Mouse (Mus musculus) bone marrow, adult 2 months (tissue): Measurements from ENCODE around the gene Mapkapk3. TPM values are rescaled to one million over a fixed set of nuclear protein-coding genes. Genes with fewer than 3 reads are reported as not detected.
"Not testable (repeated sequence)": the region's sequence is repeated elsewhere in the genome, so short reads cannot be mapped to it uniquely, and the experiment has no call there.

Experiments
- H3K27ac ChIP-seq: fragments of 200-500 bp; 2 replicates; pipeline ENCODE4 v1.5.1; 2012; ENCODE audit warnings: low read depth, mild to moderate bottlenecking, control low read depth, inconsistent platforms, low read length; ENCODE audit not compliant: control insufficient read depth, poor library complexity, insufficient read depth
- H3K4me1 ChIP-seq: fragments of 200-500 bp; 2 replicates; pipeline ENCODE4 v1.6.1; 2011; ENCODE audit warnings: low read length; ENCODE audit not compliant: control insufficient read depth, insufficient read depth
- H3K4me3 ChIP-seq: fragments of 200-500 bp; replicated peaks from 2 replicates; pipeline ENCODE3; 2011; ENCODE audit warnings: mild to moderate bottlenecking, low read depth, low read length, control low read depth; ENCODE audit not compliant: control insufficient read depth
- CTCF ChIP-seq: fragments of 200-500 bp; IDR thresholded peaks from 2 replicates; pipeline ENCODE4 v1.5.1; 2011; ENCODE audit warnings: low read length, control low read depth; ENCODE audit not compliant: control insufficient read depth, insufficient read depth
- POLR2A ChIP-seq: fragments of 200-500 bp; IDR thresholded peaks from 2 replicates; pipeline ENCODE4 v1.6.1; 2011; ENCODE audit warnings: low read depth, mild to moderate bottlenecking, control low read depth, low read length, borderline replicate concordance; ENCODE audit not compliant: control insufficient read depth
- WGBS: fragments of 180-500 bp; shearing (Covaris S2); methylation state at CpG from one replicate; pipeline ENCODE4 v1.1.7; 2018; 5-methylcytosine and 5-hydroxymethylcytosine counted together
- polyA plus RNA-seq: library from polyadenylated mRNA; stranded (reverse); fragments of >200 nt; gene quantifications from 2 replicates; pipeline ENCODE4 v1.2.4, GENCODE M21; 2011; ENCODE audit warnings: low replicate concordance; ENCODE audit not compliant: missing spikeins, insufficient read depth, insufficient read length

Gene Mapkapk3
- polyA plus RNA-seq, 1 experiment = 46.9 TPM

DNA sequence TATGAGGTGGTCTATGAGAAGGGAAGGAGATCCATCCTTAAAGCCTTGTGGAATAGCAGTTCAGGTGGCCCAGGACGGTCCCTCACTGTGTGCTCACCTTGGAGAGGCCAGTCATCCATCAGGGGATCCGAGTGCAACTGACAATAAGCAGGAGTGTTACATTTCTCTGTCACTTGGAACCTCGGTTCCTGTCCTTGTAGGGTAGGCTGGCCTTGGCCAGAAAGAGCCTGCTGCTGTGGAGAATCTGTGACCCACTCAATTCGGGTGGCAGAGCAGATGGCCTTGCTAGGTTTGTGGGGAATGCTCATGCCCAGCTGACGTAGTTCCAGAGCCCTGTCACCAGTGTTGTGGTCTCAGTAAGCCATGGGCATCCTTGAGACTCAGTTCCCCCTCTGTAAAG is 19.9 kb upstream of the Mapkapk3 start:
- Histone ChIP-seq H3K4me1 (peaks cover 17% of the 10 kb centered on the region), H3K27ac (no peak overlapping the region), H3K4me3 (no peak overlapping the region)
- 71% methylated on average over 5 of the region's 5 CpGs for WGBS
- TF ChIP-seq CTCF (no peak), POLR2A (no peak)

- Histone ChIP-seq H3K4me3 (no peak overlapping the region), H3K4me1 (peaks cover 17% of the 10 kb centered on the region), H3K27ac (no peak overlapping the region)
- TF ChIP-seq POLR2A (no peak), CTCF (no peak)
- 78% methylated on average over 9 of the region's 9 CpGs for WGBS
Observed at GRCm38 (mm10) chr9:107309171-107309570, 19.5 kb upstream of the Mapkapk3 start.

- H3K27ac ChIP-seq = peak overlapping the region; percentile 52
- H3K4me3 ChIP-seq = no peak overlapping the region
- peaks cover 17% of the 10 kb centered on the region for H3K4me1 ChIP-seq
- TF ChIP-seq CTCF (no peak), POLR2A (no peak)
- WGBS = 90% methylated on average over 9 of the region's 9 CpGs
Observed at GRCm38 (mm10) chr9:107308346-107309000, 18.8 kb upstream of the Mapkapk3 start.

DNA sequence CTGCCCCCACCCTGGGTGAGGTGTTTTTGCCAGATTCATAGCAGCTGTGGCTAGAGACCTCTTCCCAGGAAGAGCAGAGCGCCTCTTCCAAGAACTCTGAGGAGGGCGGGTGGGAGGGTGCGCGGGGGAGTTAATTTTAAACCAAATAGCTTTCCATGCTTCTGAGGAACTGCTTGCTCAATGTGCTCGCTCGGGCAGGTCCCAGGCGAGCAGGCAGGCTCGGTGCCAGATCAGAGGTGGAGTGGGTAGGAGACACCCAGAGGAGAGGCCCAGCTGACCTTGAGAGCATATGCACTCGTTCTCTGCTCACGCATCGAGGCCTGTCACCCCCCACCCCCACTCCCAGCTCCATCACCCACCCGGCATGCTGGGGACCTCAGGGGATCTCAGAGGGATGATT is 18.2 kb upstream of the Mapkapk3 start:
- H3K27ac ChIP-seq = peak overlapping the region; percentile 83
- 12% methylated on average over 12 of the region's 12 CpGs for WGBS
- H3K4me1 ChIP-seq = peaks cover 13% of the 10 kb centered on the region
- H3K4me3 ChIP-seq = no peak overlapping the region
- no peak for TF ChIP-seq CTCF
- TF ChIP-seq POLR2A = no peak

GRCm38 (mm10) chr9:107307099-107307872 is 17.6 kb upstream of the Mapkapk3 start:
- TF ChIP-seq CTCF (no peak), POLR2A (no peak)

GRCm38 (mm10) chr9:107306673-107307072 is 17.0 kb upstream of the Mapkapk3 start:
- H3K4me1 ChIP-seq, H3K27ac ChIP-seq, H3K4me3 ChIP-seq: not testable (repeated sequence)
- 91% methylated on average over 1 of the region's 1 CpGs for WGBS

More at GRCm38 (mm10) chr9:107307099-107307872, 17.6 kb upstream of the Mapkapk3 start:
- Histone ChIP-seq H3K4me3 (no peak overlapping the region), H3K27ac (peak overlapping the region; percentile 83), H3K4me1 (peaks cover 10% of the 10 kb centered on the region)
- 52% methylated on average over 11 of the region's 11 CpGs for WGBS

GRCm38 (mm10) chr9:107305601-107306542 is 16.2 kb upstream of the Mapkapk3 start:
- Histone ChIP-seq H3K27ac (peak overlapping the region; percentile 23), H3K4me3 (no peak overlapping the region), H3K4me1 (peaks cover 11% of the 10 kb centered on the region)
- TF ChIP-seq CTCF (no peak), POLR2A (no peak)
- 32% methylated on average over 13 of the region's 13 CpGs for WGBS

DNA sequence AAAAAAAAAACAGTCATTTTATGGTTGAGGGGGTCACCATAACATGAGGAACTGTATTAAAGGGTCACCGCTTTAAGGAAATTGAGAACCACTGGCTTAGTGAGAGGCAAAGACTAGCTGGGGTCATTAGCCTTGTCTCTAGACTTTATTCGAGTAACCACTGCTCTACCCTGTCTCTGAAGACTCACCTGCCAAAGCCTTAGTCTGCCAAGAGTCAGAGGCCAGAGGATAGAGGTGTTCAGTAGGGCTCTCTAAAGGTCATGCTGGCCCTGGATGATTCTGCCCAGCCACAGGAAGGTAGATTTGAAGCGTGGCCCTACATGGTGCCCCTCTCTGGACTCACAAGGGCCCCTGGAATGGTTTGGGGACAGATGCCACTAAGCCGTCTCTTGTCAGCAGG is 15.3 kb upstream of the Mapkapk3 start:
- Histone ChIP-seq H3K27ac (no peak overlapping the region; the same call in 1 of the 2 replicates), H3K4me3 (no peak overlapping the region), H3K4me1 (peaks cover 13% of the 10 kb centered on the region)
- TF ChIP-seq POLR2A (no peak), CTCF (no peak)
- 84% methylated on average over 4 of the region's 4 CpGs for WGBS

GRCm38 (mm10) chr9:107304383-107304782 is 14.7 kb upstream of the Mapkapk3 start:
- no peak overlapping the region for H3K4me3 ChIP-seq
- WGBS = 65% methylated on average over 3 of the region's 3 CpGs
- TF ChIP-seq POLR2A (no peak), CTCF (no peak)
- no peak overlapping the region for H3K27ac ChIP-seq
- H3K4me1 ChIP-seq = peaks cover 13% of the 10 kb centered on the region
